Mouse (Mus musculus): ENCODE results near the gene Sigirr. TPM values are rescaled to one million over a fixed set of nuclear protein-coding genes. Genes with fewer than 3 reads are reported as not detected.

Gene Sigirr
- polyA plus RNA-seq, 1 experiment: 102 TPM

DNA sequence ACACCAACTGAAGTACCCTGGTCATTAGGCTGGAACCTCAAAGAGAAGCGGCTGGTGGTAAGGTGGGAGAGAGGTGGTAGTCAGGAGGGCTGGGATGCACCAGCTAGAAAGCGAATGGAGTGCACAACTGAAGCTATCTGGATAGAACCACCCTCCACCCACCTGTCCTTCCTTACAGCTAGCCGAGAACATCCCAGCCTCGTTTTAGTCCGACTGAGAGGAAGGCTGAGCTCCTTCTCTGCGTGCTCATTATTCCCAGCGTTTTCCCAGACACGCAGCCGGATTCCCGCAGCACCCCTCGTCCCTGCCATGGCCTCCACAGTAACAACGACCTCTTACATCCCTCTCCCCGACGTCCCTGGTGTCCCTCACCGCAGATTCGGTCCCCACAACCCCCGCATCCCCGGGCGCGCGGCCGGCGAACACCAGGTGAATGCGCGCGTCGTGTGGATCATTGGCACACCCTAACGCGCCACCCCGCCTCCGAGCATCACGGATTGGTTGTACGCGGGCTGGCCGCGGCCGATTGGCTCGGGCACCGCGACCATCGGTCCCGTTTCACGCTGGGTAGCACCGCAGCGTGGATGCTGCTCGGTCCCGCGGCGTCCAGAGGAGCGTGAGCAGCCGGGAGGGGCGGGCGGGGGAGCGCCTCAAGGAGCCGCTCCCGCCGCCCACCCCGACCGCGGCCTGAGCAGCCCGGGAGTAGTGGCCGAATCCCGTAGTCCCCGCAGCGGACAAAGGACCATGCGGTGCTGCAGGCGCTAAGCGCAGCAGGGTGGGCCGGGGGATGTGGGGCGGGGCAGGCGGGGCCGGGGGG, 39.7 kb downstream of the Sigirr start, which contains the start of gene B4galnt4:
Gene B4galnt4 (plus strand): TSS at position 679 of the 817 bp plus-strand sequence.
- Histone ChIP-seq H3K4me1 (ENCODE audit: control insufficient read depth, insufficient read depth, low read length) (peaks cover 9% of the 10 kb centered on the region; the same call in 1 of the 2 replicates), H3K4me3 (ENCODE audit: insufficient read depth, low read depth, low read length) (peak within 1 kb of the TSS; percentile 33; the same call in 1 of the 2 replicates), H3K27ac (ENCODE audit: insufficient read depth, low read depth, low read length) (no peak within 1 kb of the TSS), H3K36me3 (ENCODE audit: control insufficient read depth, insufficient read depth, low read length) (no peaks in the 10 kb centered on the region), H3K27me3 (replicated peaks; ENCODE audit: control insufficient read depth, insufficient read depth, low read length) (no peaks in the 10 kb centered on the region)
- DNase-seq: peak; percentile 76
- TF ChIP-seq POLR2A (IDR thresholded peaks at IDR 0.05; ENCODE audit: low read depth, low read length) (no peak), CTCF (conservative IDR thresholded peaks at IDR 0.05; ENCODE audit: insufficient read depth, insufficient read length, low read depth, low read length) (no peak)
- WGBS: 2% methylated on average over 71 of the region's 72 CpGs

GRCm38 (mm10) chr7:141059929-141060328, 40.4 kb downstream of the Sigirr start:
- TF ChIP-seq CTCF (conservative IDR thresholded peaks at IDR 0.05; ENCODE audit: insufficient read depth, insufficient read length, low read depth, low read length) (no peak), POLR2A (IDR thresholded peaks at IDR 0.05; ENCODE audit: low read depth, low read length) (no peak)
- WGBS: 76% methylated on average over 2 of the region's 2 CpGs

DNA sequence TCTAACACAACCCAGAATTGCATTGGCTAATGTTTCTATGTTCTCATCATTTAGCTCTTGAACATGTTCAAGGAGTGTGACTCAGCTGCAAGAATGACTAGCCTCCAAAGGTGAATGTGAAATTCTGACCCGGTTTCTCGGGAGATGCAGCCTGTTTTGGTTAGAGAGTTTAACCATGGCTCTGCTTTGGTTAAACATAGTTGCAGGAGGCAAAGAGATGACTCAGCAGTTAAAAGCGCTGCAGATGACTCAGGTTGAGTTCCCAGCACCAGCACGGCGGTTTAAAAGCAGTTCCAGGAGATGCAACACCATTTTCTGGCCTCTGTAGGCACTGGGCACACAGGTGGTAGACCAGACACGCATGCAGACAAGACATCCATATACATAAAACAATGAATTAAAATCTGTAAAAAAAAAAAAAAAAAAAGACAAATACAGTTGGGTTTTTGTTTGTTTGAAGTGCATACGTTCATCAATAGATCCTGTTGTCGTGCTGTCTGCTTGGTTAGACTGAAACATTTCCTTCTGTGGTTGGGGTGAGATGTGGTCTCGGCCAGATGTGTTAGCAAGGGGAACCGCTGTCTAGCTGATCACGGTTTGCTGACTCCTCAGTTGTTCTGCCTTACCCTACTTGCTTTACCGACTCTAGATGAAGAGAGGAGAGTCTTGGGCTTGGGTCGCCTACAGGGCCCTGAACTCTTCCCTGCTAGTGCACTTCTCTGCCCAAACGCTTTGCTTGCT, 41.6 kb downstream of the Sigirr start:
- Histone ChIP-seq H3K27me3 (replicated peaks; ENCODE audit: control insufficient read depth, insufficient read depth, low read length) (no peaks in the 10 kb centered on the region), H3K4me1 (ENCODE audit: control insufficient read depth, insufficient read depth, low read length) (peaks cover 4% of the 10 kb centered on the region; the same call in 1 of the 2 replicates), H3K4me3 (ENCODE audit: insufficient read depth, low read depth, low read length) (no peak overlapping the region), H3K36me3 (ENCODE audit: control insufficient read depth, insufficient read depth, low read length) (no peaks in the 10 kb centered on the region), H3K27ac (ENCODE audit: insufficient read depth, low read depth, low read length) (no peak overlapping the region)
- no peak for TF ChIP-seq POLR2A (IDR thresholded peaks at IDR 0.05; ENCODE audit: low read depth, low read length)
- no peak for TF ChIP-seq CTCF (conservative IDR thresholded peaks at IDR 0.05; ENCODE audit: insufficient read depth, insufficient read length, low read depth, low read length)
- WGBS: 90% methylated on average over 14 of the region's 14 CpGs
- DNase-seq: no peak

More at GRCm38 (mm10) chr7:141059929-141060328, 40.4 kb downstream of the Sigirr start:
- Histone ChIP-seq H3K27me3 (replicated peaks; ENCODE audit: control insufficient read depth, insufficient read depth, low read length) (no peaks in the 10 kb centered on the region), H3K36me3 (ENCODE audit: control insufficient read depth, insufficient read depth, low read length) (no peaks in the 10 kb centered on the region), H3K4me1 (ENCODE audit: control insufficient read depth, insufficient read depth, low read length) (peaks cover 9% of the 10 kb centered on the region; the same call in 1 of the 2 replicates), H3K27ac (ENCODE audit: insufficient read depth, low read depth, low read length) (no peak overlapping the region), H3K4me3 (ENCODE audit: insufficient read depth, low read depth, low read length) (no peak overlapping the region)
- no peak for DNase-seq

- H3K36me3 ChIP-seq (ENCODE audit: control insufficient read depth, insufficient read depth, low read length): no peaks in the 10 kb centered on the region
- DNase-seq: peak; percentile 63
- 89% methylated on average over 1 of the region's 1 CpGs for WGBS
- no peak for TF ChIP-seq CTCF (conservative IDR thresholded peaks at IDR 0.05; ENCODE audit: insufficient read depth, insufficient read length, low read depth, low read length)
- no peaks in the 10 kb centered on the region for H3K27me3 ChIP-seq (replicated peaks; ENCODE audit: control insufficient read depth, insufficient read depth, low read length)
- H3K27ac ChIP-seq (ENCODE audit: insufficient read depth, low read depth, low read length): no peak overlapping the region
- H3K4me1 ChIP-seq (ENCODE audit: control insufficient read depth, insufficient read depth, low read length): peaks cover 4% of the 10 kb centered on the region; the same call in 1 of the 2 replicates
- H3K4me3 ChIP-seq (ENCODE audit: insufficient read depth, low read depth, low read length): no peak overlapping the region
Observed at GRCm38 (mm10) chr7:141057541-141057940, 42.8 kb downstream of the Sigirr start.

DNA sequence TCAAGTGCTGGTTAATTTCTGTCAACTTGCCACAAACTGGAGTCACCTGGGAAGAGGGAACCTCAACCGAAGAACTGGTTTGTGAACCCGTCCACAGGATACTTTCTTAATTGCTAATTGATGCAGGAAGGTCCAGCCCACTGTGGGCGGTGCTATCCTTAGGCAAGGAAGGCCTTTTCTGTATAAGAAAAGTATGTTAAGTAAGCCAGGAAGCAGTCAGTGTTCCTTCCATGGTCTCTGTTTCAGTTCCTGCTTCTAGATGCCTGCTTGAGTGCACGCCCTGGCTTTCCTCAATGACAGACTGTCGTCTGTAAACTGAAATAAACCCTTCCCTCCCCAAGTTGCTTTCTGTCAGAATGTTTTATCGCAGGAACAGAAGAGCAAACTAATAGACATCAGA, 43.4 kb downstream of the Sigirr start:
- Histone ChIP-seq H3K4me1 (ENCODE audit: control insufficient read depth, insufficient read depth, low read length) (peaks cover 4% of the 10 kb centered on the region; the same call in 1 of the 2 replicates), H3K4me3 (ENCODE audit: insufficient read depth, low read depth, low read length) (no peak overlapping the region), H3K36me3 (ENCODE audit: control insufficient read depth, insufficient read depth, low read length) (no peaks in the 10 kb centered on the region), H3K27me3 (replicated peaks; ENCODE audit: control insufficient read depth, insufficient read depth, low read length) (no peaks in the 10 kb centered on the region), H3K27ac (ENCODE audit: insufficient read depth, low read depth, low read length) (no peak overlapping the region)
- no peak for DNase-seq
- no peak for TF ChIP-seq POLR2A (IDR thresholded peaks at IDR 0.05; ENCODE audit: low read depth, low read length)
- TF ChIP-seq CTCF (conservative IDR thresholded peaks at IDR 0.05; ENCODE audit: insufficient read depth, insufficient read length, low read depth, low read length): no peak
- WGBS: 77% methylated on average over 6 of the region's 6 CpGs

DNA sequence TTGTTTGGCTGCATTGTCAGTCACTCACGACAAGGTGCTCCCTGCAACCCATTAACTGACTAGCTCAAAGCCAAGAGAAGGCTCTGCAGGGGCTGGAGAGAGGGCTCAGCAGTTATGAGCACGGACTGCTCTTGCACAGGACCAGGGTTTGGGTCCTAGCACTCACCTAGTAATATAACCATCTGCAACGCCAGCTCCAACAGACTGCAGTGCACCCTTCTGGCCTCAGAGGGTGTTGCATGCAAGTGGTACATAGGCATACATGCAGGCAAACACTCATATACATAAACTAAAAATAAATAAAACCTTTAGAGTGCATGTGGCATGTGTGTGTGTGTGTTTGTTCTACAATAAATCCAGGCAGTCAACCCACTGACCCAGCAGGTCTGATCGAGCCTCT, 44.6 kb downstream of the Sigirr start:
- peaks cover 7% of the 10 kb centered on the region; the same call in 1 of the 2 replicates for H3K4me1 ChIP-seq (ENCODE audit: control insufficient read depth, insufficient read depth, low read length)
- DNase-seq: no peak
- TF ChIP-seq CTCF (conservative IDR thresholded peaks at IDR 0.05; ENCODE audit: insufficient read depth, insufficient read length, low read depth, low read length) (0 out of 2 replicates have a peak, but pooled peaks have one; percentile 6), POLR2A (IDR thresholded peaks at IDR 0.05; ENCODE audit: low read depth, low read length) (no peak)
- WGBS: 73% methylated on average over 4 of the region's 4 CpGs
- H3K27ac ChIP-seq (ENCODE audit: insufficient read depth, low read depth, low read length): no peak overlapping the region
- H3K4me3 ChIP-seq (ENCODE audit: insufficient read depth, low read depth, low read length): no peak overlapping the region
- H3K36me3 ChIP-seq (ENCODE audit: control insufficient read depth, insufficient read depth, low read length): no peaks in the 10 kb centered on the region
- H3K27me3 ChIP-seq (replicated peaks; ENCODE audit: control insufficient read depth, insufficient read depth, low read length): no peaks in the 10 kb centered on the region

DNA sequence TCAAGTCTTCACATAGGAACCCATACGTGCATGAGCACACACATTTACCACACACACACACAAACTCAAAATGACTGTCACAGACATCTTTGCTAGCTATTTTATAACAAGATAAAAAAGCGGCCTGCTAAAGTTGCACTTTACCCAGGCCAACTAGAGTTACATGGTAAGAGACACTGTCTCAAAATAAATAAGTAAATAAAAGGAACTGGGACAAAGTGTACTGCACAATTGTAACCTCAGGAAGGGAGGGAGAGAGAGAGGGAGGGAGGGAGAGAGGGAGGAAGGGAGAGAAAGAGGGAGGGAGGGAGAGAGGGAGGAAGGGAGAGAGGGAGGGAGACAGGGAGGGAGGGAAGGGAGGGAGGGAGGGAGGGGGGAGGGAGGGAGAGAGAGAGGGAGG, 48.0 kb downstream of the Sigirr start:
- H3K27me3 ChIP-seq (replicated peaks; ENCODE audit: control insufficient read depth, insufficient read depth, low read length): no peaks in the 10 kb centered on the region
- peaks cover 3% of the 10 kb centered on the region; the same call in 1 of the 2 replicates for H3K4me1 ChIP-seq (ENCODE audit: control insufficient read depth, insufficient read depth, low read length)
- no peak for TF ChIP-seq CTCF (conservative IDR thresholded peaks at IDR 0.05; ENCODE audit: insufficient read depth, insufficient read length, low read depth, low read length)
- TF ChIP-seq POLR2A (IDR thresholded peaks at IDR 0.05; ENCODE audit: low read depth, low read length): no peak
- peak; percentile 43 for DNase-seq
- H3K27ac ChIP-seq (ENCODE audit: insufficient read depth, low read depth, low read length): peak overlapping the region; percentile 74
- WGBS: 59% methylated on average over 2 of the region's 2 CpGs
- no peaks in the 10 kb centered on the region for H3K36me3 ChIP-seq (ENCODE audit: control insufficient read depth, insufficient read depth, low read length)
- H3K4me3 ChIP-seq (ENCODE audit: insufficient read depth, low read depth, low read length): no peak overlapping the region

Measured in kidney, adult 2 months (tissue).